Mouse (Mus musculus) forebrain, embryonic 11.5 days (tissue): ENCODE results near the gene Fam117a. TPM values are rescaled to one million over a fixed set of nuclear protein-coding genes. Genes with fewer than 3 reads are reported as not detected.
A peak's percentile ranks its signal among the peaks of the same experiment; 100 is the strongest.

ENCODE experiments used
- ATAC-seq: fragments of 200-750 bp; cut with Nextera tagmentation; replicated peaks from 2 replicates; pipeline ENCODE4 v1.8.0; 2017; ENCODE audit warnings: moderate TSS enrichment; ENCODE audit not compliant: low FRiP score
- DNase-seq: peaks from one replicate; pipeline ENCODE4 v3.0.0-alpha.2; 2017; ENCODE audit warnings: low spot score
- H3K27ac ChIP-seq: fragments of 300-500 bp; sonication (generic); 2 replicates; pipeline ENCODE4 v1.5.1; 2014; ENCODE audit warnings: low read depth, low read length
- H3K27me3 ChIP-seq: fragments of 300-500 bp; sonication (generic); 2 replicates; pipeline ENCODE4 v1.6.1; 2014; ENCODE audit warnings: mild to moderate bottlenecking, low read length, mixed read lengths; ENCODE audit not compliant: control insufficient read depth, insufficient read depth
- H3K36me3 ChIP-seq: fragments of 300-500 bp; sonication (generic); 2 replicates; pipeline ENCODE4 v1.6.1; 2014; ENCODE audit warnings: mild to moderate bottlenecking, low read length, moderate library complexity, mixed read lengths; ENCODE audit not compliant: control insufficient read depth, insufficient read depth
- H3K4me1 ChIP-seq: fragments of 300-500 bp; sonication (generic); replicated peaks from 2 replicates; pipeline ENCODE4 v1.6.1; 2014; ENCODE audit warnings: low read length, mixed read lengths; ENCODE audit not compliant: control insufficient read depth, insufficient read depth
- H3K4me2 ChIP-seq: fragments of 300-500 bp; sonication (generic); 2 replicates; pipeline ENCODE4 v1.6.1; 2014; ENCODE audit warnings: low read depth, mild to moderate bottlenecking, low read length, moderate library complexity, mixed read lengths; ENCODE audit not compliant: severe bottlenecking
- H3K4me3 ChIP-seq: fragments of 300-500 bp; sonication (generic); 2 replicates; pipeline ENCODE4 v1.5.1; 2014; ENCODE audit warnings: low read depth, low read length
- H3K9ac ChIP-seq: fragments of 300-500 bp; sonication (generic); 2 replicates; pipeline ENCODE4 v1.6.1; 2014; ENCODE audit warnings: low read length
- H3K9me3 ChIP-seq: fragments of 300-500 bp; sonication (generic); 2 replicates; pipeline ENCODE4 v1.6.1; 2016; ENCODE audit warnings: low read length, mixed read lengths; ENCODE audit not compliant: control insufficient read depth
- WGBS: fragments of 180-500 bp; shearing (Covaris S2); extraction: QIAGEN DNeasy Blood & Tissue Kit; methylation state at CpG from one replicate; pipeline ENCODE4 v1.1.7; 2014; 5-methylcytosine and 5-hydroxymethylcytosine counted together
- polyA plus RNA-seq: library from polyadenylated mRNA; unstranded; fragments of >200 nt; fragmentation: Nextera tagmentation; extraction: Ambion mirVana; gene quantifications from 2 replicates; pipeline ENCODE4 v1.2.1, GENCODE M21; 2014

Gene Fam117a
- polyA plus RNA-seq, 1 experiment from 2014 or later, result 8.9 TPM

DNA sequence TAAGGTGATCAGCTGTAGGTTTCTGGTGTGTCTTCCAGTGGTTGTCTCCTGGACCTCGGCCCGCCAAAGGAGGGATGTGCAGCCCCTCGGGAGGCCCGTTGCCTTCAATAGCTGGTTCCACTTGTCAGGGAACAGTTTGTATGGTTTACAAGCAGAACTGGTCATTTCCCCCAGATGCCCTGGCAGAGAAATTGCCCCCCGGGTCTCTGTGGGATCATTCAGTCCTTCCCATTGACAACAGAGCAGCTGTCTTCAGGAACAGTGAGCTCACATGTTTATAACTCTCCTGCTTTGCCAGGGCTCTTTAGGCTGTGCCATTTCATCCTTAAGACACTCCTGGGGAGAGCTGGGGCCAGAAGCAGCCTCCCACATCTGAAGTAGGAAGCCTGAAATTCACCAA is 57.3 kb downstream of the Fam117a start:
- WGBS, result 62% methylated on average over 5 of the region's 5 CpGs

DNA sequence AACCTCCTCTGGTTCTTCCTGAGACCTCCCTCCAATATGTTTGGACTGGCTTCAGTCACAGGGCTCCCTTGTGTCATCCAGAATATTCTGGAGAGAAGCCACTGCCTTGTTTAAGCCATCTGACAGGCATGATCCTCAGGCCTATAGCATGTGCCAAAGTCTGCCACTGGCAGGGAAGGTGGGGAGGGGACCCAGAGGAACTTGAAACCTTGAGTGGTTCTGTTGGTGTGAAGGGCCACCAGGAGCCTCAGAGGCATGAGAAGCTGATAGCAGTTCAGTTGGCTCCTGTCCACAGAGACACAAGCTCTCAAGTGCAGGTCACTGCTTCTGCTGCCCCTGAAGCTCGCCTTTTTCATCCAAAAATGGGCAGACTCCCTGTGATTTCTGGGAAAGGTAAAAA is 59.7 kb downstream of the Fam117a start:
- H3K9me3 ChIP-seq, result no peaks in the 10 kb centered on the region
- no peaks in the 10 kb centered on the region for H3K27me3 ChIP-seq
- ATAC-seq, result no peak
- no peak overlapping the region for H3K4me3 ChIP-seq
- H3K4me1 ChIP-seq, result no peaks in the 10 kb centered on the region
- DNase-seq, result no peak
- WGBS, result 60% methylated on average over 1 of the region's 1 CpGs
- no peak overlapping the region for H3K27ac ChIP-seq
- no peak overlapping the region for H3K9ac ChIP-seq
- no peaks in the 10 kb centered on the region for H3K36me3 ChIP-seq
- H3K4me2 ChIP-seq, result no peak overlapping the region

More for the DNA sequence above, 57.3 kb downstream of the Fam117a start:
- H3K27ac ChIP-seq, result no peak overlapping the region
- H3K4me2 ChIP-seq, result no peak overlapping the region
- no peaks in the 10 kb centered on the region for H3K9me3 ChIP-seq
- no peak for DNase-seq
- no peaks in the 10 kb centered on the region for H3K4me1 ChIP-seq
- peaks cover 4% of the 10 kb centered on the region for H3K36me3 ChIP-seq
- no peak for ATAC-seq
- no peaks in the 10 kb centered on the region for H3K27me3 ChIP-seq
- no peak overlapping the region for H3K9ac ChIP-seq
- H3K4me3 ChIP-seq, result no peak overlapping the region

DNA sequence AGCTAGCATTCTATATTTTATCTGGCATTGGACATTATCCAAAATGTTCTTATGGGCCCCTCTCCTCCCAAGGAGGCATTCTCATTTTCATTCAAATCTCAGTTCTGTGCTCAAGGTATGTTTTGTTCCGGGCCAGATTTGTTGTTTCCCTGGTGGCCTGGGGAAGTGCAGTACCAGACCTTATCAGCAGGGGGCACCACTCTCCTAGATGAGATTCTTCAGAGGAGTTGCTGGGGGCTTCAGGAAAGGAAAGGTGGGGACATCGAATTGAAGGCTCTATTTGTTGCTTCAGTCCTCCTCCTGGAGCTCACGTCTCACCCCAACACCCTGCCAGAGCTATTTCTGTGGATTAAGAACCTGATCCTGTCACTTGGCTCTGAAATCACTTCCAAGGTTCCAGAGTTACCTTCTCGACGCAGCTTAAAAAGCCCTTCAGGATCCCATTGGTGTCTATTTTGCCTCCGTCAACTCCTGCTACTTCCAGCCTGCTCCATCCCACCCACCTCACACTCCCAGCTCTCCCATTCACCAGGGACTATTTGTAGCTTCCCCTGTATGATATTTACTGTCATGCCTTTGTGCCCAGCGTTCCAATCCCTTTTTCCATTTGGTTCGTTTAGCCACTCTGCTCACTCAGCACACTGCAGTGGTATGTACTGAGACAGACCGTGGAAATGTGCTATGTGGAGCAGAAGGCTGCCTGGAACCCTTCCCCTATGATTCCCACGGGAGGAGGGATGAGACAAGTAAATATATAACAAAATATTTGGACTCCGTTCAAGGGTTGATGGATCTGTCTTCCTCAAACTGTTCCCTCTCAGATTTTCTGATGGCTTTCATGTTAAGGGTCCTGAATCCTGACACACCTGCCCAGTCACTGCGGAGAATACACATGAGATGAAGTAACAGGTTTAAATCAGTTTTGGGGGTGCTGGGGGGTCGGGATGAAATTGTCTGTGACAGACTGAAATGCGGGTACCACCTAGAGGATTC is 61.3 kb downstream of the Fam117a start:
- Histone ChIP-seq H3K4me3 (no peak overlapping the region), H3K9ac (no peak overlapping the region), H3K4me1 (peaks cover 2% of the 10 kb centered on the region; the same call in 1 of the 2 replicates), H3K36me3 (no peaks in the 10 kb centered on the region), H3K9me3 (no peaks in the 10 kb centered on the region), H3K27me3 (no peaks in the 10 kb centered on the region), H3K4me2 (peak overlapping the region; percentile 9; the same call in 1 of the 2 replicates), H3K27ac (no peak overlapping the region)
- ATAC-seq (no peak), DNase-seq (peak; percentile 88)
- WGBS, result 64% methylated on average over 14 of the region's 14 CpGs

DNA sequence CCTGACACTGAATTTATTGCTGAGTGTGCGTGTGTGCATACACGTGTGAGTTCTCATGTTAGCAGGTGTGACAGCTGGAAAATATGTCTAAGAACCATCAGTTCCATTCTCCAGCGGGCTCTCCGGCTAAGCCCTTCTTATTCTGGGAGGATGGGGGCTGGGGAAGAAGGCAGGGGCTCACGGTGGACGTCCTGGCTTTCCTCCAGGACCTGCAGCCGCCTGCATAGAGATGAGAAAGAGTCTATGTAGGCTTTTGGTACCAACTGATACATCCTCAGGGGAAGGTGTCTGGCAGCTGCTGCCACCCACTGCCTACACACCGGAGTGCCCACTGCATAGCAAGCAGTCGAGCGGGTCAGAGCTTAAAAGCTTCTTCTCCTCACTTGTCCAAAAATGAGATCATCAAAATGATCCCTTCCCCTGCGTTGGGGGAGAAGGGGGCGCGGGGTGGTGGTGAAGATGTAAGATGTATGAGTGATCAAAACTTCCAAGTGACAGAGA is 62.8 kb downstream of the Fam117a start:
- no peak overlapping the region for H3K4me3 ChIP-seq
- no peak overlapping the region for H3K27ac ChIP-seq
- no peak for ATAC-seq
- DNase-seq, result no peak
- no peak overlapping the region for H3K4me2 ChIP-seq
- H3K36me3 ChIP-seq, result no peaks in the 10 kb centered on the region
- 80% methylated on average over 13 of the region's 13 CpGs for WGBS
- no peaks in the 10 kb centered on the region for H3K27me3 ChIP-seq
- no peak overlapping the region for H3K9ac ChIP-seq
- peaks cover 2% of the 10 kb centered on the region; the same call in 1 of the 2 replicates for H3K4me1 ChIP-seq
- no peaks in the 10 kb centered on the region for H3K9me3 ChIP-seq

DNA sequence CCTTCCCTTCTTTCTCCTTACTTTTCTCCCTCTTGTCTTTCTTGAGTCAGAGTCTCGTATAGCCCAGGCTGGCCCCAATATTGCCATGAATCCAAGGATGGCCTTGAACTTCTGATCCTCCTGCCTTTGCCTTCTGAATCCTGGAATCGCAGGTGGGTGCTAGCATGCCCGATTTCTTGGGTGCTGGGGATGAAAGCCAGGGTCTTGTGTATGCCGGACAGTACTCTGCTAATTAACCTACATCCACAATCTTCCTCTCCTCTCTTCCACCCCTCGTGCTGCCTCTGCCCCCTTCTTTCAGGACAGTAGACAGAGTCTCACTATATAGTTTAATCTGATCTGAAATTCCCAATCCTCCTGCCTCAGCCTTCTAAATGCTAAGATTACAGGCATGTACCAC is 64.8 kb downstream of the Fam117a start:
- peaks cover 2% of the 10 kb centered on the region; the same call in 1 of the 2 replicates for H3K4me1 ChIP-seq
- no peaks in the 10 kb centered on the region for H3K9me3 ChIP-seq
- ATAC-seq (no peak), DNase-seq (no peak)
- 91% methylated on average over 5 of the region's 5 CpGs for WGBS
- no peak overlapping the region for H3K4me2 ChIP-seq
- H3K36me3 ChIP-seq, result no peaks in the 10 kb centered on the region
- H3K4me3 ChIP-seq, result no peak overlapping the region
- no peaks in the 10 kb centered on the region for H3K27me3 ChIP-seq
- H3K9ac ChIP-seq, result no peak overlapping the region
- H3K27ac ChIP-seq, result no peak overlapping the region

DNA sequence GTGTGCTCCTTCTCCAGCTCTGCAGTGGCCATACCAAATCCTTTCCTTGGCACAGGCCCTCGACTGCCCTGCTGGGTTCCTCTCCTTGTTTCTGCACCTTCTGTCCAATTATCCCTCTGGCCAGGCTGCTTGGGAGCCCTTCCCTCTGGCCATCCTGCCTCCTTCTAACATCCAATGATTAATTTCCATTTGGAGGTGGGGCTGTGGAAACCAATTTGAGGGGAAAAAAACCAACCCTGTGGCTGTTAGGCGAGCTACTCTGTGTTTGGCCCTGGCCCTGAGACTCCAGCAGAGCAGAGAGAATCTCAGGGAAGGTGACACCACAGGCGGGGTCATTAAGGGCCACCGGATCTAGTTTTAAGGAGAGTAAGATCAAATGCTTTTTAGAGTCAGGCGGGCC is 65.4 kb downstream of the Fam117a start:
- H3K9ac ChIP-seq, result no peak overlapping the region
- DNase-seq (no peak), ATAC-seq (no peak)
- no peak overlapping the region for H3K4me2 ChIP-seq
- H3K9me3 ChIP-seq, result no peaks in the 10 kb centered on the region
- no peak overlapping the region for H3K4me3 ChIP-seq
- peaks cover 2% of the 10 kb centered on the region; the same call in 1 of the 2 replicates for H3K4me1 ChIP-seq
- no peaks in the 10 kb centered on the region for H3K27me3 ChIP-seq
- H3K27ac ChIP-seq, result no peak overlapping the region
- WGBS, result 19% methylated on average over 5 of the region's 5 CpGs
- H3K36me3 ChIP-seq, result no peaks in the 10 kb centered on the region

DNA sequence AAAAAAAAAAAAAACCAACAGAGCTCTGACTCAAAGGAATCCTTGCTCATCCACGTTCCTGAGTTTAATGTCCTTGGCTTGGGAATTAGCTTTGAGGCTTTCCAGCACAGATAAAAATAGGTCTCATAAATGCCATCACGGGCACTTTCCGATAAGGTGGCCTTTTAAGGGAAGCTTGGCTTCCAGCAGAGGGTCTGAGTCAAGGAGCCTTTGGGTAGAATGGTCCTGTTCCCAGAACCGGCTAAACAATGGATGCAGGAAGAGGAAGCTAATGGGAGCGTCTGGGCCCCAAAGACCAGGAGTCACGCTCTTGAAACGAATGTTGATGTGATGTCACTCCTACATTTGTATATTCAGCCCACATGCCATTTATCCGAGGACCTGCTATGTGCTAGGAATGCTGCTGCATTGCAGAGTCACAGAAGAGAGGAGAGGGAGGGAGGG is 65.9 kb downstream of the Fam117a start:
- no peaks in the 10 kb centered on the region for H3K36me3 ChIP-seq
- H3K27ac ChIP-seq, result no peak overlapping the region
- DNase-seq (no peak), ATAC-seq (no peak)
- no peak overlapping the region for H3K4me3 ChIP-seq
- H3K27me3 ChIP-seq, result no peaks in the 10 kb centered on the region
- 32% methylated on average over 8 of the region's 8 CpGs for WGBS
- H3K9me3 ChIP-seq, result no peaks in the 10 kb centered on the region
- H3K4me2 ChIP-seq, result no peak overlapping the region
- H3K4me1 ChIP-seq, result peaks cover 2% of the 10 kb centered on the region; the same call in 1 of the 2 replicates
- no peak overlapping the region for H3K9ac ChIP-seq

DNA sequence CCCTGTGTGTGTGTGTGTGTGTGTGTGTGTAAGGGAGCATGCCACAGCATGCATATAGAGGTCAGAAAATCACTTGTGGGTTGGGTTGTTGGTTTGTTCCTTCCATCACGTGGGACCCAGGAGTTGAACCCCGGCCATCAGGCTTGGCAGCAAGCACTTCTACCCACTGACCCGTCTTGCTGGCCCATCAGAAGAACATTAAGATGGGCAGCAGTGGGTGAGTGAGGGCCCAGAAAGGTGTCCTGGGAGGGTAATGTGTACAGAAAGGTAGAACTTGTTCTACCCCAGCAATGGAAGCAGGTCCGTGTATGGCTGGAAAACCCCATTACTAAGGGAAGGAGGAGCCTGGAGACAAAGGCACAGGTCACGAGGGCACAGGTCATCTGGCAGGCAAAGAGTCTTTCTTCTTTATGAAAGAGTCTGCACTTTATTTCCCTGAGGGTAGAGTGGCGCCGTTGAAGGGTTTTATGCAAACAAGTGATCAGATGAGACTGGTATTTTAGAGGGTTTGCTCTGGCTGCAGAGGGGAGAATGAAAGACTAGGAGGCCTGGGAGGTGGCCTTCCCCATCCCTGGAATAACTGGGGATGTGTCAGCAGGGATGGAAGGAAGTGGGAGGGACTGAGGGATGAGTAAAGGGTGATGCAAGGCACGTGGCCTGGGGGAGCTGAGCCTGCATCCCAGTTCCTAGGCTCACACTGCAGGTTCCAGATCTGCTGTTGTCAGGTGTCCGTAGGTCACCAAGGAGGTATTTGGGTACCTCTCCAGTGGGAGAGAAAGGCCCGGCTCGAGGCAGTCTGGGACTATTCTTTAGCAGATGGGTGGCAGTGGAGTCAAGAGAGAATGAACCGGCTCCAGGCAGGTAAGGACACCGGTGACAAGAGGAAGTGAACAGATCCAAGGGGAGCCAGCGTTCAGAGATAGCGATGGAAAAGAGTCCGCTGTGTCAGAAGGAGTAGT is 66.8 kb downstream of the Fam117a start:
- H3K9ac ChIP-seq, result no peak overlapping the region
- peaks cover 2% of the 10 kb centered on the region; the same call in 1 of the 2 replicates for H3K4me1 ChIP-seq
- 63% methylated on average over 16 of the region's 16 CpGs for WGBS
- H3K9me3 ChIP-seq, result no peaks in the 10 kb centered on the region
- no peak for DNase-seq
- no peaks in the 10 kb centered on the region for H3K36me3 ChIP-seq
- no peak overlapping the region for H3K4me2 ChIP-seq
- no peak overlapping the region for H3K4me3 ChIP-seq
- H3K27me3 ChIP-seq, result no peaks in the 10 kb centered on the region
- no peak for ATAC-seq
- no peak overlapping the region for H3K27ac ChIP-seq
